Mouse (Mus musculus) gastrocnemius, adult 8-10 months (tissue): ENCODE measurements around the gene Ocel1. TPM values are rescaled to one million over a fixed set of nuclear protein-coding genes. Genes with fewer than 3 reads are reported as not detected.

Experiments
- DNase-seq, 2 experiments: peaks; one replicate each; pipeline ENCODE4 v3.0.0; 2022; ENCODE audit warnings: low spot score in 2 of 2
- total RNA-seq, 4 experiments: library from RNA; stranded (reverse); gene quantifications; 2 replicates each; pipeline ENCODE4 v1.2.4; 2022

The Ocel1 gene
- total RNA-seq, 4 experiments from 2014 or later: 5.0 to 6.0 (median 5.8) TPM

- DNase-seq: no peak
Observed at GRCm38 (mm10) chr8:71379512-71380075, 8.5 kb downstream of the Ocel1 start.

DNA sequence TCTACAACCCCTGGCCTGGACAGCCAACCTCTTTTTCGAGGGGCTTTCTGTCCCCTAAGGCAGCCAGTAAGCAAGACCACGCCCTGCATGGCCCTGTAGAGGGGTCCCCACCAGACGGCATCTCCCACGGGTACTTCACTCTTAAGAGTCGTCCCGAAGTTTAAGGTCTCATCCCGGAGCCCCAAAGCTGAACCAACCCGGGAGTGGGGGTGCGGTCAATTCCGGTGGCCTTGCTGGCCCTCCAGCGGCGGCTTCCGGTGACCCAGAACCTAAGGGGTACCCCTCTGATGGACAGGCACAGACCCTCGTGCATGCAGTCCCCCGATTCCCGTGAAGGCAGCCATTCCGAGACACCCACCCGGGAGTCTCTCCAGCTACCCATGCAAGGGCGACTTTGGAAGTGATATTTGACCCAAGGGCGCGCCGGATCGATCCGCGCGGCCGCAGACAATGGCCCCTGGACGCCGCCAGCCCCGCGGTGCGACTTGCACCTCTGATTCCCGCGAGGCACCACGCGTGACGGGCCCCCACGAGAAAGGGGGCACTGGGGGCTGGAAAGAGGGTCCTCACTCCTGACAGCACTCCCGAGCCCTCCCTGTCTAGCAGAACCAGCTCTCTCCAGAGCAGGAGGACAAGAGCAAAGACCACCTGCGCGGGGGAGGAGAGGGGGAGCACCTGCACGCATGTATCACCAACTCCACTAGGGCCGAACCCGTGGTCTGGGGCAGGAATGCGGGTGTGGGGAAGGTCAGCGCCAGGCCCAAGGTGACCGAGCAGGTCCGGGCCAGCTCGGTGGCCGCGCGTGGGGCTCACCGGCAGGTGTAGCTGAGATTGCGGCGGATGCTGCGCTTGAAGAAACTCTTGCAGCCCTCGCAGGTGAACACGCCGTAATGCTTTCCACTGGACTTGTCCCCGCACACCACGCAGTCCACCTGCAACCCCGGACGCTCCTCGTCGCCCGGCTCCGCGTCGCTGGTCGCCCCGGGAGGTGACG is 9.4 kb downstream of the Ocel1 start:
- DNase-seq: no peak

DNA sequence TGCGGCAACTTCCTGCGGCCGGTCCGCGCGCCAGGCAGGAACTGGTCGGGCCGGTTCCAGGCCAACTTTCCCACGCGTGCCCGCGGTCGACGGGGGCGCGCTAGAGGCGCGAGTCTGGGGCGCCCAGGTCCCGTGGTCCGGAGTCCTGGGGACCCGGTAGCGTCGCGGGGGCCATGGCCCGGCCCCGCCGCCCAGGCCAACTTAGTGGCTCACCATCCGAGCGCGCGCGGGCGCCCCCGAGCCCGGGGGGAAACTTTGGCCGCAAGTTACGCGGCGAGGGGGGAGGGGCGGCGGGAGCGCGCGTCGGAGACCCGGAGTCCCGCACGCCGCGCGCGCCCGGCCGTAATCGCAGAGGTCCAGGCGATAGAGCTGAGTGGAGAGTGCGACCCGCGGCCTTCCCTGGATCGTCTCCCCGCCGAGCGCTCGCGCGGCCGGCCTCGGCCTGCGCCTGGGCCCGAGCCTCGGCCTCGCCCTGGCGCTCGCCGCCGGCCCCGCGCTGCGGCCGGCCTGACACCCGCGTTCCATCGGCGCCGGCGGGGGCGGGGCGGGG is 10.4 kb downstream of the Ocel1 start, which contains the start of gene Nr2f6:
TSS of gene Nr2f6 (minus strand) at position 540 of the 550 bp plus-strand sequence.
- DNase-seq: peak in 1 of 2 experiments; percentile 58

DNA sequence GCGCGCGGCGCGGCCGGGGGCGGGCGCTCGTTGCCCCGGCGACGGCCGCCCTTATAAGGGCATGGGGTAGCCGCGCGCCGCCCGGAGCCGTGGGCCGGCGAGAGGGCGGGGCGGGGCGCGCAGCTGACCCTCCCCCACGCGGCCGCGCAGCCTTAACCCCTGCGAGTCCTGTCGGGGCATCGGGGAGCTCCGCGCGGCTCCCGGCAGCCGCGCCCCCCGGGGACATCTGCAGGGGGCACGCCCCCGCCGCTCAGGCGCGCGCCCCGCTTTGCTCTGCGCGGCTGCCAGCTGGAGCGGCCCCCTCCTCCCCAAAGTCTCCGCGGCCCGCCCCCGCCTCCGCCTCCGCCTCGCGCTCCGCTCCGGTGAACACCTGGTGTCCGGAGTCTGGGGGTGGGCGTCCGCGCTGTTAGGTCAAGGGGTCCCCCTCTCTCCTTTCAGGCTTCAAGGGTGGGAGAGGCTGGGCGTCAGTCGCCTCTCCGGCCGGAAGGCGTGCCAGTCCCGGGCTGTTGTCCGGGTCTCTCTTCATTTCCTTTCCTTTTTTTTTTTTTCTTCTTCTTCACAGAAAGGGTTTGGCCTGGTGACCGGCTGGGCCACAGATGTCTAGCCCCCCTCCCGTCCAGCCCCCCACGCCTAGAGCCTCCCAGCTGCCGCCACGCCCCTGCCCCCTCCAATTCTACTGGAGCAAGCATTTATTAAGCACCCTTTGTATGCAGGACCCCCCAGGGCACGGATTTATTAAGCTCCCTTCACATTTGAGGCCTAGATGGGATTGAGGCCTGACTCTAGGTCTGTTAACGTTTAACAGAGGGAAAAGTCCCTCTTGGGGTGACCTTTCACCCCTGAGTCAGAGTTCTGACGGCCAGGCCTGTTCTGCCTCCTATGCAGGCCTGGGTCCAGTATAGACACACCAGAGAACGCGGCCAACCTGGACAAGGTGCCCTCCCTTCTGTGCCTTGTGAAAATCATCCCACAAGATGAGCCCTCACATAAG is 11.2 kb downstream of the Ocel1 start:
- DNase-seq: peak; percentile 85 to 90

DNA sequence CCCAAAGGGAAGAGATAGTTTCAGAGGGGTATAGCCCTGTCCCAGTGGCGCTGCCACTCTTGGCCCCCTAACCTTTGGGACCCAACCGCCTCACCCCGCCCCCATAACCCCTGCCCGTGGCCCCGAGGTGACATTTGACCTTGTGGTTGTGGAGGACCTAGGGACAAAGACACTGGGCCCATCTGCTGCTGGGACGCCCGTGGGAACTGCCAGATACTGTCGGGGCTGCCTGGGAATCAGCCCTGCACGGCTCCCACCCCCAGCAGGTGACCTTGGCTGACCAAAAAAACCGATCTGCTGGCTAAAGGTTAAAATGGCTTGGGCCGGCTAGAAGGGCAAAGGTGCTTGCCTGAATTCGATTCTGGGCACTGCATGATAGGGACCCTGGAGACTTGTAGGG is 12.3 kb downstream of the Ocel1 start:
- no peak for DNase-seq

GRCm38 (mm10) chr8:71383860-71384259 is 12.8 kb downstream of the Ocel1 start:
- DNase-seq: no peak

GRCm38 (mm10) chr8:71385212-71385835 is 14.2 kb downstream of the Ocel1 start:
- DNase-seq: no peak

GRCm38 (mm10) chr8:71388267-71388666 is 17.2 kb downstream of the Ocel1 start:
- DNase-seq: no peak

- no peak for DNase-seq
Observed at GRCm38 (mm10) chr8:71391696-71392095, 20.6 kb downstream of the Ocel1 start.

- no peak for DNase-seq
Observed at GRCm38 (mm10) chr8:71392391-71392790, 21.3 kb downstream of the Ocel1 start.

- DNase-seq: no peak
Observed at GRCm38 (mm10) chr8:71392871-71393270, 21.8 kb downstream of the Ocel1 start.

- DNase-seq: no peak
Observed at GRCm38 (mm10) chr8:71394481-71394880, 23.4 kb downstream of the Ocel1 start.

DNA sequence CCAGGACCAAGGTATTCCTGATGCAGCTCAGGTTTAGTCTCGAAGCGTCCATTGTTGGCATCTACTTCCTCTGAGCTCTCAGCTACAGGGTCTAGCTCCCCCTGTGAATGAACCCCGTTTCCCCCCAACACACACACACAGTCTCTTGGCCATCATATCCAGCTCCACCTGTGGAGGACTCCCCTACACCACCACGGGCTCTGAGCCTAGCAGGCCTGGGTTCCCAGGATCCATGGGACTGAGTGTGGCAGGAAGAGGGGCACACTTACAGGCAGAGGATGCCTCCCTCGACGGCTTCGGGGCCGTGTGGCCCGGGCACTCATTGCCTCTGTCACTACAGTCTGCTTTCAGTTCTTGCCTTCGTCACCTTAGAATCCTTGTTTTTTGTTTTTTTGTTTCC is 24.0 kb downstream of the Ocel1 start:
- no peak for DNase-seq

DNA sequence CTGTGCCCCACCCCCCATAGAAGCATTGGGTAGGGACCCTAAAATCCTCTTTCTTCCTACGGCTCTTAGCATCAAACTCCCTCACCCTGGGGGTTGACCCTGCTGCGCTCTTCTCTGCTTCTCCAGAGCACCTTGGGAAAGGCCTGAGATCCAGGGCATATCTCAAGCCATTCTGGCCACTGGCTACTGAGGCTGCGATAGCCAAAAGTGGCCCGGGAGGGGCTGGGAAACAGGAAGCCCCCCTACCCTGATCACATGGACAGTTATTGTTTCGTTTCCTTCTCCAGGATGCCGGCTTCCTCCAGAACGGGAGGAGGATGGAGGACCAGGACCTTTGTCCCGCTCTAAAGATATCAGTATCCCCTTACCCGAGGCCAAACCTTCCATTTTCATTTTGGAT is 24.5 kb downstream of the Ocel1 start, which contains the start of gene Ushbp1:
TSS of gene Ushbp1 (minus strand) at position 174 of the 400 bp plus-strand sequence.
- DNase-seq: no peak

- peak; percentile 89 to 92 for DNase-seq
Observed at GRCm38 (mm10) chr8:71396639-71397305, 25.7 kb downstream of the Ocel1 start, which contains the start of gene Babam1. Gene Babam1, plus strand, starts transcription at chr8:71396861.

- no peak for DNase-seq
Observed at GRCm38 (mm10) chr8:71397701-71398100, 26.6 kb downstream of the Ocel1 start.

DNA sequence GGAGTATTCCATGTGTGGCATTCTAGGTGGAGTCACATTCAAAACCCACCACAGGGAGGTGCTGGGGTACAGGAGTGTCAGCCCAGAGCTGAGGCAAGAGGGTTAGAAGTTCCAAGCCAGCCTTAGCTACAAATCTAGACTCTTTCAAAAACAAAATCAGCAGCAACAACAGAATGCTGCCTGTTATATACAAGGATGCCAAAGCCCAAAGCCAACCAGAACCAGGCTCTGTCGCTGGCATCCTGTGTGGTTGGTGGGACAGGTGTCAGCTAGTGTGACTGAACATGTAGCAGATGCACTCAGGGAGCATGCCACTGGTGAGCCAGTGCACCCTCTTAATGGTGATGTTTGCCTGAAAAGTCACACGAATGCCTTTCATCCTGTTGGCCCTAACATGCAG is 29.7 kb downstream of the Ocel1 start:
- DNase-seq: no peak

- DNase-seq: peak in 1 of 2 experiments; percentile 1
Observed at GRCm38 (mm10) chr8:71401454-71401853, 30.4 kb downstream of the Ocel1 start.

DNA sequence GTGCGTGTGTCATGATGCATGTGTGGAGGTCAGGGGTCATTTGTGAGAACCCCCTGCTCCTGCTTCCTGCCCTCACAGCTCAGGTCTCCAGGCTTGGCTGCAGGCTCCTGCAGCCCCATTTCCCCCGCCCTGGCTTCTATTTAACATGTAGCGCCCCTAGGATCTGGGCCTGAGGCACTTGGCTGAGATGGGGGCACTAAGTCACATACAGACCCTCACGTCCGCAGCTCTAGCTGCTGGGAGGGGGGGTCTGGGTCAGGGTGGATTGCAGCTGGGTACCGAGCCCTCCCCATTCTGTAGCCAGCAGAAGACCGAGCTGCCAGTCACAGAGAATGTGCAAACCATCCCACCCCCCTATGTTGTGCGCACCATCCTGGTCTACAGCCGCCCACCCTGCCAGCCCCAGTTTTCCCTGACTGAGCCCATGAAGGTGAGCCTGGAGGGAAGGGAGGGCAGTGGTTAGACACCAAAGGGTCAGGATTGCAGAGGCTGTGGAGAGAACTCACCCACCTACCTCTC is 31.4 kb downstream of the Ocel1 start:
- DNase-seq: peak in 1 of 2 experiments; percentile 1
